Mouse (Mus musculus) liver, adult 2 months (tissue): ENCODE results near the gene Acads.

Experiments used
- CTCF ChIP-seq: fragments of 200-500 bp; IDR thresholded peaks from 2 replicates; pipeline ENCODE4 v1.5.1; 2011; ENCODE audit warnings: low read depth, low read length, control low read depth
- POLR2A ChIP-seq: fragments of 200-500 bp; IDR thresholded peaks from 2 replicates; pipeline ENCODE4 v1.6.1; 2011; ENCODE audit warnings: low read length, control low read depth; ENCODE audit not compliant: insufficient read depth; ENCODE audit errors: extremely low read depth

DNA sequence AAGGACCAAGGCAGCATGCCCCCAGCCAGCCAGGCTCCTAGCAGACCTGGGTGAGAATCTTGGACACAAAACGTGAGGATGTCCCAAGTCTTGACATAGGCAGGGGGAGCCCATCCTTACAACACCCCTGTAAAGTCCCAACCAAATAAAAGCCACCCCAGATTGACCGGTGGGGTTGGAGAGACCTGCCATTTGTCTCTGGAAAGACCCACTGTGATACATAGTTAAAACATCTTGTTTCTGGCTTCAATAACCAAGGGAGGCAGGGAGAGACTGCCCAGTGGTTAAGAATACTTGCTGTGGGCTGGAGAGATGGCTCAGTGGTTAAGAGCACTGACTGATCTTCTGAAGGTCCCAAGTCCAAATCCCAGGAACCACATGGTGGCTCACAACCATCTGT, 16.9 kb downstream of the Acads start:
- no peak for TF ChIP-seq CTCF
- TF ChIP-seq POLR2A, result no peak
